Mouse (Mus musculus): ENCODE data around the gene Srarp. TPM values are rescaled to one million over a fixed set of nuclear protein-coding genes. Genes with fewer than 3 reads are reported as not detected.

Gene Srarp
- polyA plus RNA-seq, 1 experiment from 2014 or later: not detected

GRCm38 (mm10) chr4:141394751-141395150, 41.2 kb downstream of the Srarp start:
- Histone ChIP-seq H3K4me3 (peak overlapping the region; percentile 32), H3K4me1 (peaks cover 21% of the 10 kb centered on the region), H3K36me3 (replicated peaks) (no peaks in the 10 kb centered on the region), H3K27me3 (replicated peaks; ENCODE audit: low read depth, poor library complexity, severe bottlenecking) (peaks cover 57% of the 10 kb centered on the region), H3K9me3 (no peaks in the 10 kb centered on the region), H3K27ac (replicated peaks) (no peak overlapping the region)
- 15% methylated on average over 16 of the region's 16 CpGs for WGBS
- DNase-seq (ENCODE audit: low spot score): no peak

- H3K36me3 ChIP-seq (replicated peaks): no peaks in the 10 kb centered on the region
- H3K27ac ChIP-seq (replicated peaks): no peak overlapping the region
- no peak overlapping the region for H3K4me3 ChIP-seq
- H3K4me1 ChIP-seq: peaks cover 31% of the 10 kb centered on the region
- no peak for DNase-seq (ENCODE audit: low spot score)
- no peaks in the 10 kb centered on the region for H3K9me3 ChIP-seq
- H3K27me3 ChIP-seq (replicated peaks; ENCODE audit: low read depth, poor library complexity, severe bottlenecking): peaks cover 34% of the 10 kb centered on the region
- WGBS: 83% methylated on average over 12 of the region's 12 CpGs
These were observed 44.6 kb downstream of the Srarp start for GRCm38 (mm10) chr4:141391293-141391692.

- DNase-seq (ENCODE audit: low spot score): no peak
- H3K4me3 ChIP-seq: no peak overlapping the region
- peaks cover 30% of the 10 kb centered on the region for H3K4me1 ChIP-seq
- H3K27me3 ChIP-seq (replicated peaks; ENCODE audit: low read depth, poor library complexity, severe bottlenecking): peaks cover 24% of the 10 kb centered on the region
- no peaks in the 10 kb centered on the region for H3K36me3 ChIP-seq (replicated peaks)
- no peak overlapping the region for H3K27ac ChIP-seq (replicated peaks)
- WGBS: 70% methylated on average over 18 of the region's 18 CpGs
- no peaks in the 10 kb centered on the region for H3K9me3 ChIP-seq
These were observed 46.3 kb downstream of the Srarp start for GRCm38 (mm10) chr4:141389366-141390150.

DNA sequence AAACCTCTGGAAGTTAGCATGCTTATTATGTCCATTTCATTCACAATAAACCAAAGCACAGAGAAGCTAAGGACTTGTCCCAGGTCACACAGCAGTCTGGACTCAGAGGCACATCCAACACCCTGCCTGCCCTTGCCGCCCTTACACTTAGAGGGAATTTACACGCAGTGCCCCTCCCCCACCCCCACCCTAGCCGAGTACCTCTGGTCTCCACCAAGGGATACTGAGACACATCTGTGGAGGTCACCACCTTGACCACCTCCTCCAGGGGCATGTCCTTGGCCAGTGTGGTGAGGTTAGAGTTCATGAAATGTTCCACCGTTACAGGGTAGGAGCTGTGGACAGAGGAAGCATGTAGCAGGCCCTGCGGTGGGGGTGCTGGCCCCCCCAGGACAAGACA, 48.0 kb downstream of the Srarp start:
- no peaks in the 10 kb centered on the region for H3K9me3 ChIP-seq
- H3K27ac ChIP-seq (replicated peaks): 0 out of 2 replicates have a peak overlapping the region, but pooled peaks have one; percentile 45
- peaks cover 34% of the 10 kb centered on the region for H3K4me1 ChIP-seq
- H3K27me3 ChIP-seq (replicated peaks; ENCODE audit: low read depth, poor library complexity, severe bottlenecking): peaks cover 29% of the 10 kb centered on the region
- DNase-seq (ENCODE audit: low spot score): no peak
- WGBS: 58% methylated on average over 5 of the region's 5 CpGs
- H3K36me3 ChIP-seq (replicated peaks): no peaks in the 10 kb centered on the region
- H3K4me3 ChIP-seq: no peak overlapping the region

DNA sequence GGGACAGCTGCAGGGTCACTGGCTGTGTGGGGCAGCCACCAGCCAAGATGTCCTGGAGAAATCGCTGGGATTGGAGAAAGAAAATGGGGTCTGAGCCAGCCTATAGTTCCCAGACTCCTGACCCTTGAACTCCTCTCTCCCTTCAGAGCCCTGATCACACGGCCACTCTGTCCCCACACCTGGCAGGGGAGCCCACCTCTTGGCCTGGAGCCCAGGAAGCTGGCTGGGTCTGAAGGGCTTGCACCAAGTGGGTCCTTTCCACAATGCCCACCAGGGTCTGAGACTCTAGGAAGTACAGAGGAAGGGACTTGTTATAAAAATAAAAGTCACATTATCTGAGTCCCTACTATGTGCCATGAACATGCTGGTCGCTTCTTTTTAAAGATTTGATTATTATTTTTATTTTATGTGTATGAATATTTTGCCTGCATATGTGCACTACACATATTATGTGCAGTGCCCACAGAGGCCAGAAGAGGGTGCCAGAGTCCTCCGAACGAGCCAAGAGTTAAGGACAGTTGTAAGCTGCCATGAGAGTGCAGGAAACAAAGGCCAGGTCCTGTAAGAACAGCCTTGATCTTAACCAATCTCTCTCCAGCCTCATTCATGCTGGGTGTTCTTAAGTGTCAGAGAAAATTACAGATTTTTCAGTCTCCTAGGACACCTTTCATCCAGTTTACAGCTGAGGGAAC, 48.7 kb downstream of the Srarp start:
- Histone ChIP-seq H3K27me3 (replicated peaks; ENCODE audit: low read depth, poor library complexity, severe bottlenecking) (peaks cover 36% of the 10 kb centered on the region), H3K9me3 (no peaks in the 10 kb centered on the region), H3K36me3 (replicated peaks) (no peaks in the 10 kb centered on the region), H3K27ac (replicated peaks) (0 out of 2 replicates have a peak overlapping the region, but pooled peaks have one; percentile 45), H3K4me1 (peaks cover 41% of the 10 kb centered on the region), H3K4me3 (no peak overlapping the region)
- peak; percentile 84 for DNase-seq (ENCODE audit: low spot score)
- WGBS: 16% methylated on average over 5 of the region's 5 CpGs

DNA sequence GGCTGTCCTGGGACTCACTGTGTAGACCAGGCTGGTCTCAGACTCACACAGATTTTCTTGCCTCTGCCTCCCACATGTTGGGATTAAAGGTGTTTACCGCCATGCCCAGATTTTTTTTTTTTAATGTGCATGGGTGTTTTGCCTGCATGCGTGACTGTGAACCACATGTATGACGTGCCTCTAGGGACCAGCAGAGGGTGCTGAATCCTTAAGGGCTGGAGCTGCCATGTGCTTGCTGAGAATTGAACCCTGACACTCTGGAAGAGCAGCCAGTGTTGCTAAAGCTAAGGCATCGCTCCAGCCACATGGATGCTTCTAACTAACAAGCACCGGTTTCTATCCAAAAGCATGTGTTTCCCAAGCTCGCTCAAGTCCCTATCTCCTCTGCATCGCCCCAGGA, 49.8 kb downstream of the Srarp start:
- H3K27me3 ChIP-seq (replicated peaks; ENCODE audit: low read depth, poor library complexity, severe bottlenecking): peaks cover 41% of the 10 kb centered on the region
- H3K9me3 ChIP-seq: no peaks in the 10 kb centered on the region
- H3K36me3 ChIP-seq (replicated peaks): no peaks in the 10 kb centered on the region
- no peak overlapping the region for H3K27ac ChIP-seq (replicated peaks)
- 72% methylated on average over 7 of the region's 7 CpGs for WGBS
- no peak for DNase-seq (ENCODE audit: low spot score)
- no peak overlapping the region for H3K4me3 ChIP-seq
- peaks cover 43% of the 10 kb centered on the region for H3K4me1 ChIP-seq

- Histone ChIP-seq H3K4me1 (peaks cover 42% of the 10 kb centered on the region), H3K36me3 (replicated peaks) (no peaks in the 10 kb centered on the region), H3K27ac (replicated peaks) (no peak overlapping the region), H3K9me3 (no peaks in the 10 kb centered on the region), H3K4me3 (0 out of 2 replicates have a peak overlapping the region, but pooled peaks have one; percentile 8), H3K27me3 (replicated peaks; ENCODE audit: low read depth, poor library complexity, severe bottlenecking) (peaks cover 50% of the 10 kb centered on the region)
- under 1% methylated on average over 7 of the region's 7 CpGs for WGBS
- DNase-seq (ENCODE audit: low spot score): peak; percentile 80
These were observed 50.6 kb downstream of the Srarp start for GRCm38 (mm10) chr4:141385275-141385674.

Other genes starting within 250 kb of the Srarp start
- 8.4 and 8.5 TPM in 2 replicates for gene Rsg1, start 222.1 kb downstream of the Srarp start, polyA plus RNA-seq (2016; fragmentation: Nextera tagmentation; extraction: Ambion mirVana)
- gene Arhgef19, start 196.6 kb downstream of the Srarp start, polyA plus RNA-seq (2016; fragmentation: Nextera tagmentation; extraction: Ambion mirVana): 6.1 and 8.7 TPM in 2 replicates
- gene Epha2, start 134.9 kb downstream of the Srarp start, polyA plus RNA-seq (2016; fragmentation: Nextera tagmentation; extraction: Ambion mirVana): 2.4 and 3.0 TPM in 2 replicates
- 0.28 and 0.44 TPM in 2 replicates for gene Fam131c, start 67.9 kb downstream of the Srarp start, polyA plus RNA-seq (2016; fragmentation: Nextera tagmentation; extraction: Ambion mirVana)
- gene Clcnka, start 37.4 kb downstream of the Srarp start, polyA plus RNA-seq (2016; fragmentation: Nextera tagmentation; extraction: Ambion mirVana): 0.21 and 0.37 TPM in 2 replicates
- gene Clcnkb, start 20.1 kb downstream of the Srarp start, polyA plus RNA-seq (2016; fragmentation: Nextera tagmentation; extraction: Ambion mirVana): 0.15 TPM in 1 of 2 replicates, not detected in the other
- gene Hspb7, start 15.3 kb downstream of the Srarp start, polyA plus RNA-seq (2016; fragmentation: Nextera tagmentation; extraction: Ambion mirVana): 0.15 TPM in 1 of 2 replicates, not detected in the other
- gene Zbtb17, start 8.5 kb upstream of the Srarp start, polyA plus RNA-seq (2016; fragmentation: Nextera tagmentation; extraction: Ambion mirVana): 59.6 and 62.3 TPM in 2 replicates
- 9.6 and 12.1 TPM in 2 replicates for gene Spen, start 102.5 kb upstream of the Srarp start, polyA plus RNA-seq (2016; fragmentation: Nextera tagmentation; extraction: Ambion mirVana)
- gene Fblim1, start 170.0 kb upstream of the Srarp start, polyA plus RNA-seq (2016; fragmentation: Nextera tagmentation; extraction: Ambion mirVana): 56.3 and 68.1 TPM in 2 replicates
- gene Tmem82, start 182.5 kb upstream of the Srarp start, polyA plus RNA-seq (2016; fragmentation: Nextera tagmentation; extraction: Ambion mirVana): 1.5 and 2.1 TPM in 2 replicates
- gene Slc25a34, start 187.7 kb upstream of the Srarp start, polyA plus RNA-seq (2016; fragmentation: Nextera tagmentation; extraction: Ambion mirVana): 0.09 TPM in 1 of 2 replicates, not detected in the other
- gene Plekhm2, start 228.8 kb upstream of the Srarp start, polyA plus RNA-seq (2016; fragmentation: Nextera tagmentation; extraction: Ambion mirVana): 4.9 and 5.2 TPM in 2 replicates
- 1.1 and 2.3 TPM in 2 replicates for gene Rsc1a1, start 249.5 kb upstream of the Srarp start, polyA plus RNA-seq (2016; fragmentation: Nextera tagmentation; extraction: Ambion mirVana)